Mouse (Mus musculus) bone marrow macrophage, adult 2 months (primary cell): ENCODE measurements at regions not wholly inside any gene's neighbourhood (a gene's known extent, or its start where the extent isn't known, plus 50 kb on each side); places are given as distances from the start of the nearest gene placed in this dataset.

Experiments used
- H3K27ac ChIP-seq: 2 replicates; pipeline ENCODE4 v1.5.1; 2012; ENCODE audit warnings: low read depth, low read length; ENCODE audit not compliant: insufficient read depth
- H3K4me1 ChIP-seq: 2 replicates; pipeline ENCODE4 v1.6.1; 2012; ENCODE audit warnings: low read length; ENCODE audit not compliant: control insufficient read depth, insufficient read depth
- H3K4me3 ChIP-seq: 2 replicates; pipeline ENCODE4 v1.5.1; 2012; ENCODE audit warnings: mild to moderate bottlenecking, low read length, moderate library complexity; ENCODE audit not compliant: insufficient read depth
- CTCF ChIP-seq: IDR thresholded peaks from 2 replicates; pipeline ENCODE4 v1.5.1; 2012; ENCODE audit warnings: low read depth, mild to moderate bottlenecking, low read length, moderate library complexity
- POLR2A ChIP-seq: IDR thresholded peaks from 2 replicates; pipeline ENCODE4 v1.6.1; 2012; ENCODE audit warnings: mild to moderate bottlenecking, low read depth, low read length, borderline replicate concordance

- TF ChIP-seq CTCF = no peak
- TF ChIP-seq POLR2A = no peak
- Histone ChIP-seq H3K27ac (no peak overlapping the region), H3K4me1 (no peaks in the 10 kb centered on the region), H3K4me3 (no peak overlapping the region)
These were observed 49.9 kb upstream of the Fzd10 start for GRCm38 (mm10) chr5:128550736-128551135.

- TF ChIP-seq POLR2A (no peak), CTCF (no peak)
- H3K4me3 ChIP-seq = no peak overlapping the region
- H3K27ac ChIP-seq = no peak overlapping the region
- no peaks in the 10 kb centered on the region for H3K4me1 ChIP-seq
These were observed 50.8 kb upstream of the Fzd10 start for GRCm38 (mm10) chr5:128549811-128550210.

- no peak overlapping the region for H3K4me3 ChIP-seq
- TF ChIP-seq POLR2A (no peak), CTCF (no peak)
- no peaks in the 10 kb centered on the region for H3K4me1 ChIP-seq
- H3K27ac ChIP-seq = no peak overlapping the region
These were observed 58.6 kb upstream of the Fzd10 start for GRCm38 (mm10) chr5:128542049-128542448.

GRCm38 (mm10) chr5:128538646-128539045, 62.0 kb upstream of the Fzd10 start:
- Histone ChIP-seq H3K4me3 (no peak overlapping the region), H3K4me1 (no peaks in the 10 kb centered on the region), H3K27ac (no peak overlapping the region)
- TF ChIP-seq POLR2A (no peak), CTCF (no peak)

GRCm38 (mm10) chr5:128537218-128537617, 63.4 kb upstream of the Fzd10 start:
- Histone ChIP-seq H3K4me3 (no peak overlapping the region), H3K4me1 (no peaks in the 10 kb centered on the region), H3K27ac (no peak overlapping the region)
- no peak for TF ChIP-seq POLR2A
- TF ChIP-seq CTCF = no peak

GRCm38 (mm10) chr5:128536393-128536792, 64.3 kb upstream of the Fzd10 start:
- TF ChIP-seq POLR2A = no peak
- TF ChIP-seq CTCF = no peak
- Histone ChIP-seq H3K4me3 (no peak overlapping the region), H3K4me1 (no peaks in the 10 kb centered on the region), H3K27ac (no peak overlapping the region)

GRCm38 (mm10) chr5:128527241-128527640, 73.4 kb upstream of the Fzd10 start:
- TF ChIP-seq CTCF (no peak), POLR2A (no peak)

GRCm38 (mm10) chr5:128526432-128526831, 74.2 kb upstream of the Fzd10 start:
- no peak for TF ChIP-seq POLR2A
- no peak for TF ChIP-seq CTCF
- no peaks in the 10 kb centered on the region for H3K4me1 ChIP-seq
- no peak overlapping the region for H3K4me3 ChIP-seq
- H3K27ac ChIP-seq = no peak overlapping the region

More at GRCm38 (mm10) chr5:128527241-128527640, 73.4 kb upstream of the Fzd10 start:
- Histone ChIP-seq H3K4me1 (no peaks in the 10 kb centered on the region), H3K27ac (no peak overlapping the region), H3K4me3 (no peak overlapping the region)

- TF ChIP-seq POLR2A (no peak), CTCF (no peak)
- no peak overlapping the region for H3K27ac ChIP-seq
- no peaks in the 10 kb centered on the region for H3K4me1 ChIP-seq
- no peak overlapping the region for H3K4me3 ChIP-seq
These were observed 76.0 kb upstream of the Fzd10 start for GRCm38 (mm10) chr5:128524377-128525280.

GRCm38 (mm10) chr5:128522667-128523066, 78.0 kb upstream of the Fzd10 start:
- TF ChIP-seq POLR2A = no peak
- no peak for TF ChIP-seq CTCF
- Histone ChIP-seq H3K4me1 (no peaks in the 10 kb centered on the region), H3K27ac (no peak overlapping the region), H3K4me3 (no peak overlapping the region)
